Mouse (Mus musculus): ENCODE measurements at regions not wholly inside any gene's neighbourhood (a gene's known extent, or its start where the extent isn't known, plus 50 kb on each side); places are given as distances from the start of the nearest gene placed in this dataset.

DNA sequence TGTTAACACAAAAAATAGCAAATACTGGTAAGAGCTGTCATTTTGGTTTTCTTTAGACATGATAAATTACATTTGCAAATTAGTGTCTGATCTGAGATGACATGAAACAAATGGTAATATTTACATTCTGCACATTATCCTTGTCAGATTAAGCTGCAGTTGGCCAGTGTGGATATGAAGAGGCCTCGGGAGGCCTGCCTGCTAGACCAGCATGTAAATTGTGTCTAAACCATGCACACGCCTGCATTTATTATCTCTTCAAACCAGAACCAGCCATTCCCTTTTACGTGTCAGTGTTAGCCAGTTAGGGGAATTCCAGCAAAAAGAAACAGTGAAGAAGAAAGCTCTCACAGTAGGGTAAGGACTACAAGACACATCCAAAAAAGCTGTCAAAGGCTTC lies 104.6 kb downstream of the Tbx18 start:
- no peak for TF ChIP-seq BHLHE40 (IDR thresholded peaks at IDR 0.05; ENCODE audit: borderline replicate concordance, low read depth, low read length)
- no peak for TF ChIP-seq CTCF (IDR thresholded peaks at IDR 0.05 in 2 of 3, conservative IDR thresholded peaks at IDR 0.05 in 1 of 3; ENCODE audit: control insufficient read depth in 1 of 3, insufficient read depth in 1 of 3, low read depth in 2 of 3, low read length in 3 of 3, poor library complexity in 1 of 3, severe bottlenecking in 1 of 3)
- no peak for TF ChIP-seq GATA1 (IDR thresholded peaks at IDR 0.05; ENCODE audit: low read depth, low read length)
- no peak for TF ChIP-seq POLR2A (IDR thresholded peaks at IDR 0.05; ENCODE audit: control insufficient read depth in 1 of 2, insufficient read depth in 1 of 2, low read depth in 1 of 2, low read length in 2 of 2, poor library complexity in 1 of 2)
- no peak for TF ChIP-seq RAD21 (IDR thresholded peaks at IDR 0.05; ENCODE audit: low read depth, low read length)
- TF ChIP-seq USF1 (IDR thresholded peaks at IDR 0.05; ENCODE audit: low read depth, low read length) = no peak
- no peak for TF ChIP-seq RCOR1 (IDR thresholded peaks at IDR 0.05; ENCODE audit: low read depth, low read length)
- TF ChIP-seq JUND (IDR thresholded peaks at IDR 0.05; ENCODE audit: low read depth, low read length) = no peak
- TF ChIP-seq EP300 (IDR thresholded peaks at IDR 0.05; ENCODE audit: low read depth in 1 of 2, low read length in 2 of 2) = no peak
